ENCODE assay signal across 9 mouse cellular contexts in genomic region chr15:91373203-91373584, GRCm38 (mm10).
DNase-seq lines count a peak whose midpoint lies in the region; ATAC-seq lines count a peak whose summit lies in the region.
"Had no signal": no experiment of that assay in that cellular context is flagged by ENCODE, and none has a peak within 500 bp of the region (broad histone marks: within the 10 kb centered on the region; RNA-seq: fewer than 3 reads in every experiment).

No protein-coding gene starts in this region.

- H3K9me3 ChIP-seq in kidney, embryonic 14.5 days (ENCODE audit: control insufficient read depth, low read length), result no peaks in the 10 kb centered on the region
- H3K9me3 ChIP-seq in neural tube, embryonic 14.5 days (ENCODE audit: control insufficient read depth, low read length), result no peaks in the 10 kb centered on the region

- intact Hi-C loops in heart, postnatal 14 days (cut with DNase I), result no loop called here

- no peaks in the 10 kb centered on the region for H3K36me3 ChIP-seq in kidney, embryonic 14.5 days (ENCODE audit: control insufficient read depth, insufficient read depth, low read length)
- H3K36me3 ChIP-seq in neural tube, embryonic 14.5 days (ENCODE audit: control insufficient read depth, insufficient read depth, low read length), result no peaks in the 10 kb centered on the region
- H3K36me3 ChIP-seq: G1E had no signal

- ATAC-seq in kidney, embryonic 14.5 days (ENCODE audit: low FRiP score, low TSS enrichment), result no peak; the same call in 1 of the 2 replicates
- peak; percentile 84 for ATAC-seq in neural tube, embryonic 14.5 days (ENCODE audit: low read depth)
- no peak for ATAC-seq in monocyte, adult 5-6 weeks (replicated peaks; ENCODE audit: insufficient number of reproducible peaks, low FRiP score, low TSS enrichment, poor library complexity, severe bottlenecking)

- peaks cover 20% of the 10 kb centered on the region for H3K4me1 ChIP-seq in kidney, embryonic 14.5 days (ENCODE audit: control insufficient read depth, insufficient read depth, low read length)
- peaks cover 24% of the 10 kb centered on the region for H3K4me1 ChIP-seq in neural tube, embryonic 14.5 days (ENCODE audit: control insufficient read depth, insufficient read depth, low read length)

- H3K27me3 ChIP-seq in kidney, embryonic 14.5 days (ENCODE audit: control insufficient read depth, insufficient read depth, low read length), result no peaks in the 10 kb centered on the region
- no peaks in the 10 kb centered on the region for H3K27me3 ChIP-seq in neural tube, embryonic 14.5 days (ENCODE audit: control insufficient read depth, insufficient read depth, low read length)

- no peak overlapping the region for H3K4me3 ChIP-seq in kidney, embryonic 14.5 days (ENCODE audit: low read length)
- H3K4me3 ChIP-seq in neural tube, embryonic 14.5 days (ENCODE audit: low read depth, low read length), result no peak overlapping the region

- H3K27ac ChIP-seq in kidney, embryonic 14.5 days (ENCODE audit: low read depth, low read length), result peak overlapping the region; percentile 51; the same call in 1 of the 2 replicates
- H3K27ac ChIP-seq in neural tube, embryonic 14.5 days (ENCODE audit: low read depth, low read length), result peak overlapping the region; percentile 73

- H3K9ac ChIP-seq in kidney, embryonic 14.5 days (ENCODE audit: low read depth, low read length), result no peak overlapping the region
- H3K9ac ChIP-seq in neural tube, embryonic 14.5 days (replicated peaks; ENCODE audit: low read depth, low read length), result no peak overlapping the region

- DNase-seq in kidney, adult 18-20 months, result no peak
- DNase-seq in cerebellum, postnatal 14 days, result peak; percentile 83 to 86
- DNase-seq in heart, postnatal 14 days, result peak; percentile 36 to 51
- DNase-seq in left cerebral cortex, adult 8-10 months (ENCODE audit: low spot score in 2 of 2), result peak; percentile 44 to 72
- DNase-seq in B cell, adult 2 months, result no peak

- H3K4me2 ChIP-seq in kidney, embryonic 14.5 days (replicated peaks; ENCODE audit: low read depth, low read length), result no peak overlapping the region
- no peak overlapping the region for H3K4me2 ChIP-seq in neural tube, embryonic 14.5 days (ENCODE audit: low read depth, low read length)

- WGBS in kidney, embryonic 14.5 days, result 35% methylated on average over 7 of the region's 7 CpGs
- WGBS in neural tube, embryonic 14.5 days, result 18% methylated on average over 7 of the region's 7 CpGs

Comparison
In these comparisons a context has a peak if more than half of its experiments do, and no peak if none do; other contexts are left out.
1. DNase-seq: peak in cerebellum, postnatal 14 days (2 of 2), heart, postnatal 14 days (2 of 2) and left cerebral cortex, adult 8-10 months (2 of 2); none in kidney, adult 18-20 months (single experiment) and B cell, adult 2 months (0 of 2).